Mouse (Mus musculus): ENCODE measurements around the gene Brca1.
"Not testable (repeated sequence)": the region's sequence is repeated elsewhere in the genome, so short reads cannot be mapped to it uniquely, and the experiment has no call there.

- TF ChIP-seq CTCF (IDR thresholded peaks at IDR 0.05; ENCODE audit: borderline replicate concordance, insufficient read depth, low read depth, low read length); POLR2A (IDR thresholded peaks at IDR 0.05; ENCODE audit: borderline replicate concordance, insufficient read depth, low read length): not testable (repeated sequence)
These were observed 104.9 kb downstream of the Brca1 start for GRCm38 (mm10) chr11:101446860-101447259.

Measured in cerebellum, adult 2 months (tissue).